Mouse (Mus musculus): Measurements from ENCODE around the gene Rpl13a.

Gene Rpl13a

DNA sequence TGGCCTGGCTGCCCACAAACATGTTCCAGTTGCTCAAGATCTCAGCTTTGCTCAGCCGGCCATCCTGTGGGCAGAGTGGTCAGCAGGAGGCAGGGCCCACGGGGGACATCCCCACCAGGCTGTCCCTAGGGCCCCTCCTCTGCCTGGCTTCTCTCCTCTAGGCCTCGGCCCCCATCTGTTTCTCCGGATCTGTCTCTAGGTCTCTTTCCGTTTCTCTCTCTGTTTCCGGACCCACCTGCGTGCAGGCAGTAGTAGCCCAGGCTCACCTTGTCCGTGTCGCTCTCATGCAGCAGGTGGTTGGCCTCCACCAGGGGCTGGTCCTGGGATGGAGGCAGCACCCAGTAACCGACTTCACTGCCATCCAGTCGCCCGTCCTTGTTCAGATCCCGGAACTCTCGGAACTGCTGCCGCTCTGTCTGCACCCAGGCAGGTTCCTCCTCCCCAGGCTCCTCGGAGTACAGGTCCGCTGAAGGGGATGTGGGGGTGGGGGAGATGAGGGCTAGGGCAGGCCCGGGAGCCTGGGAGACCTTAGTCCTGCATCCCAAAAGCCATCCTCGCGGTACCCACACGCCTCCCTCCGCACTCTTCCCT lies 45.2 kb downstream of the Rpl13a start:
- DNase-seq = no peak

DNA sequence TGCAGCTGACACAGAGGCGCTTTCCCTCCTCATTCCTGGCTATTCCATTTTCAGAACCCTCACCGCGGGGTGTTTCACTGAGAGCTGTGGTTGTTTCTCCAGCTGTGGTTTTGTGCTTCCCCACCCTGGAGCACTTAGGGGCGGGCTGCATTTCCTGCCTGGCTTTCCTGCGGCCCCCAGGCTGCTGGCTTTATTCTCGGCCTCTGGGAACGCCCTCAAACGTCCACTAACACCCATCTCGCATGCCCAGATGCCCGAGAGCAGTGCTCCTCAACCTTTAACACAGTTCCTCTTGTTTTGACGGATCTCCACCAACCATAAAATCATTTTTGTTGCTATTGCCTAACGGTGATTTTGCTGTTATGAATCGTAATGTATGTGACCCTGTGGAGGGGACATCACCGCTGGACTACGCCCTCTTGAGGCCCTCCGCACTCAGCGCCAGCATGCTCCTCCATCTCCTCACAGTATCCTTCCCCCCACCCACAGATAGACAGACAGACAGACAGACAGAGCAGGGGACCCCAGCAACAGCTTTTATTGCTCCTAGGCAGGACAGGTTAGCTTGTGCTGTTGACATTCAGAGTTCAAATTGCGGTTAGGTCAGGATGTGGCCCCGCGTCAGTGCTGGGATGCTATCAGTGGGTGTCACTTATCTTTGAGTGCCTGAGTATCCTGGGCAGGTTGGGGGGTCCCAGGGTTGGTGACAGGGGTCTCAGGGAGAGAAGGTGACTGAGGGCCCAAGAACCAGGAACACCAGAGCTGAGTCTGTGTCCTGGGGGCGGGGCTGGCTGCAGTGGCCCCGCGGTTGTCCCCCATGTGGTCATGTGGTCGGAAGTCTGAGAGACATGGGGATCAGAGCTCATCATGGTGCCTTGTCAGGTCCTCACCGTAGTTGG lies 45.9 kb downstream of the Rpl13a start:
- peak; percentile 56 for DNase-seq

DNA sequence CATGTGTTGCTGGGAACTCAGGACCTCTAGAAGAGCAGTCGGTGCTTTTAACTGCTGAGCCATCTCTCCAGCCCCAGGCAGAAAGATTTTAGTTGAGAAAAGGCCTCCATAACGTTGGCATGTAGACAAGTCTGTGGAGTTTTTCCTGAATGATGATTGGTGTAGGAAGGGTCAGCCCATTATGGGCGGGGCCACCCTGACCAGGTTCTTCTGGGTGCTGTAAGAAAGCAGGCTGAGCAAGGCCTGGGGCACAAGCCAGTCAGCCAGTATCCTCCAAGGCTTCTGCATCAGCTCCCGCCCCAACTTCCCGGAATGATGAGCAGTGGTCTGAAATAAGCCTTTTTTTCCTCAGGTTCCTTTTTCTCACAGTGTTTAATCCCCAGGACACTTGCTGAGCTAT lies 47.5 kb downstream of the Rpl13a start:
- no peak for DNase-seq

DNA sequence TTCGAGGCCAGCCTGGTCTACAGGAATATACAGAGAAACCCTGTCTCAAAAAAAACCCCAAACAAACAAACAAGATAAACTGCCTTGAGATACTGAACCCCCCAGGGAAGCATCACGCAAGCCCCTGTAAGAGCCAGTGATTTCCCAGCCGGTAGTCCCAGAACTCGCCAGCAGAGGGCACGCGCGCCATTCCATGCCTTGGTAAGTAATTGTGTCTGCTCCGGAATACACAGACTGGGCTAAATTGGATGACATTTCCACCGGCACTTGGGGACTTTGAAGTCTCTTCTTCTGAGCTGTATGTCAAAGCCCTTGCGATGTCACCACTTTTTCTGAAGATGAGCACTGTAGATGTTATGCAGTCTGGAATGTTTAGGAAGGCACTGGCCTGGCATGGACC lies 48.7 kb downstream of the Rpl13a start:
- peak; percentile 88 for DNase-seq

DNA sequence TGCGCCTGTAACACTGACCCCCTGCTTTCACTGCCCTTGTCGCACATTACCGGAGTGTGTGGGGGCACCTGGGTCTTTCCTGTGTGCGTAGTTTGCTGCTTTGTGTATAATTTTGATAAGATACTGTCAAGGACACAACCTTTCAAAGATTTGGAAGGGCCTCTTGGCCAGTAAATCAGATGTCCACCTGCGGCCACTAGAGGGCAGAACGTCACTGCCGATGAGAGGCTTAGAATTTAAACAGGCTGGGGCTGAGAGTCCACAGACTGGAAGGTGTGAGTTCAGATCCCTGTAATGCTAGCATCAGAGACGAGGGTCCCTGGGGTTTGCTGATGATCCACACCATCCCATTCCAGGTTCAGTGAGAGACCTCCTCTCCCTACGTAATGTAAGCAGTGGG lies 50.0 kb downstream of the Rpl13a start:
- peak; percentile 78 for DNase-seq

DNA sequence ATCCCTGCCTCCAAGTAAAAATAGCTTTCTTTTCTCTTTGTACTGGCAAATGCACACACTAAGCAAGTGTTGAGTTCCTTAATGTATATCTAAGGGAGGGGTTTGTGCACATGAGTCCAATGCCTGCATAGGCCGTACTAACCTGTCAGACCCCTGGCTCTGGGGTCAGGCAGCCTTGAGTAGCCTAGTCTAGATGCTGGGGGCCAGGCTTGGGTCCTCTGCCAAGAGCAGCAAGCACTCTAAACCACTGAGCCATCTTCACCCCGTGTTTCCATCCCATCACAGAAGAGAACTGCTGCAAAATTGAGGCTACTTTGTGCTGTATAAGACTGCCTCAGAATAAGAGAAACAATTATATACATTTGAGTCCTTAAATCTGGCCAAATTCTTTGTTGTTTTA lies 50.7 kb downstream of the Rpl13a start:
- no peak for DNase-seq

DNA sequence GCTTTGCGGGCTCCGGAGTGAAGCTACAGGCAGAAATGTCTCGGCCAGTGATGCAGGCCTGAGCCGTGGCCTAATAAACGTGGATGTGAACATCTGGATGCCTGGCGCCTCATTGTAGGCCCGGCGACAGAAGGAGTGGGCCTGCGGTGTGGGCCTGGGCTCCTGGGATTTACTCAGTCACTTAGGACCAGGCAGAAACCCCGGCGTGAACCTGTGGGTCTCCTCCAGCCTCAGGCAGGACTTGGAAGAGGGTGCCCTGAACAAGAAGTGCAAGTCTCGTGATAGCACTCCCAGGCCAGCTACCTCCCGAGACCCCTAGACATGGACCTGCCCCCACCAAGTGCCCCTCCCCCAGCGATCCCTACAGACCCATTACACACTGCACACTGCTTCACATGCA lies 51.2 kb downstream of the Rpl13a start:
- DNase-seq = no peak

DNA sequence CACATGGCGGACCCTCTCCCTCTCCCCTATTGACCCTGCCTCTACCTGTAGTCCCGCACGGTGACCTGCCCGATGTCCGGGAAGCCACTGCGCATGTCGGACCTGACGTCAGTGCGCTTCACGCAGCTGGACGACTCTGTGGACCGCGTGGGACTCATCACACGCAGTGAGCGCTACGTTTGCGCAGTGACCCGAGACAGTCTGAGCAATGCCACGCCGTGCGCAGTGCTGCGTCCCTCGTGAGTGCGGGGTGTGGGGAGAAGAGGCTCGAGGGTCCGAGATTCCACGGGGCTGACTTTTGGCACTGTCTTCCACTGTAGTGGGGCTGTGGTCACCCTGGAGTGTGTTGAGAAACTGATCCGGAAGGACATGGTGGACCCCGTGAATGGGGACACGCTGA lies 52.1 kb downstream of the Rpl13a start:
- DNase-seq = no peak

Data from liver (tissue).